Mouse (Mus musculus) lung, postnatal 10 days (tissue): ENCODE data around the gene Uroc1.
A peak's percentile ranks its signal among the peaks of the same experiment; 100 is the strongest.

ENCODE experiments used
- DNase-seq: peaks from one replicate; pipeline ENCODE4 v3.0.0; 2021

Uroc1 gene

DNA sequence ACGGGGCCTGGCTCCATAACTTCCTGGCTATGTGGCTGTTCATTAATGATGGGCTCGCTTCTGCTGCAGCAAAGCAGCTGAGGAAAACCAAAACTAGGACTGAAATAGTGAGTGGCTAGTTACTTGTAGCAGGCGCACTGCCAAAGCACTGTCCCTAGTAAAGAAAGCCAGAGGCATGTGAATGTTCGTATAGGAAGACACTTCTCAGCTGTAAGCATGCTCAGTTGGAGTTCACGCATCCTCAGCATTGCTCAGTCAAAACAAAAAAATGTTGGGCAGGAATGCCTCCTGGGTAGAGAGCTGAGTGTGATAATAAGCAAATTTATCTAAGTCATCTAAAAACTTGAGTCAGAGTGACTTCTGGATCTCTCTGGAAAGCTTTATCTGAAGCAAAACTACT lies 25.1 kb downstream of the Uroc1 start:
- no peak for DNase-seq

DNA sequence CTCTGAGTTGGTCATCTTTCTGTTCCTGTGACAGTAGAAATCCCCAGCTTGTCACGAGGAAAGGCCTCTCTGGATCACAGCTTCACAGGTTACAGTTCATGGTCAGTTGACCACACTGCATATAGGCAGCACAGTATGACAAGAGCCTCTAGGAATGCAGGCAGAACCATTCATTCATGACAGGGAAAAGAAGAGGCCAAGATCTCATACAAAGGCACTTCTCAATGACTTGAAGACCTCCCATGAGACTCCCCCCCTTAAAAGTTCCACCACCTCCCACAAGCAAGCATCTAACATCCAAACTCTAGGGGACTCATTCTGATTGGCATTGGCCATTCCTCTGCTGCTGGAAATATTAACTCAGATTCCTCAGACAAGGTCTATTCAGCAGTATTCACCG lies 26.4 kb downstream of the Uroc1 start:
- no peak for DNase-seq

DNA sequence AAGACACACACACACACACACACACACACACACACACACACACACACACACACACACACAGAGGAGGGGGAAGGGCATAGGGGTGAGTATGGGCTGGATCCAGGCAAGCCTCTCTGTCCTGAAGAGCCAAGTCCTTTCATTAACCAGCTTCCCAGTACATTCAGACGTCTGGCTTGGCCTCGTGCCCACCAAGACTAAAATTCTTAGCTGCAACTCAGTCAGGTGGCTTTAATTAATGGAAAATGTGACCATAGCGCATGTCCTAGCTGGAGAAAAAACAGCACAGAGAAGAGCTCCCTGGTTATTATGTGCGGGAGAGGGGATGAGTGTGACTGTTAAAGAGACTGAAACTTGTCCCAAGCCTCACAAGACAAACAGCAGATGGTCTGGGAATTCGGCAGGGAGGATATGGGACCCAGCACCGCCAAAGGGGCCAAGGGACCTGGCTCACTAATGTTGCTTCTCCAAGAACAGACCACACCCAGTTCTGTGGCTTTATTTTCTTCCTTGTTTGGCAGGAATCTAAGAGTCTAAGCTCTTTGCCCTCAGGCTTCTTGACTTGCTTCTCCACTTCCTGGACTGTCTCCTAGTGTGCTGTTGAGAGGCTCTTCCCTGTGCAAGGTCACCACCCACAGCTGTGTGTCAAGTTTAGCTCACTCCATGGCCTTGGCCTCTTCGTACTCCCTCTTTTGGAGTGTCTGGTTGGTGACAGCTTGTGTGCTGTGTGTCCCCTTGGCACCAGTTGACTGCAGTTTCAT lies 27.1 kb downstream of the Uroc1 start:
- peak; percentile 66 for DNase-seq

DNA sequence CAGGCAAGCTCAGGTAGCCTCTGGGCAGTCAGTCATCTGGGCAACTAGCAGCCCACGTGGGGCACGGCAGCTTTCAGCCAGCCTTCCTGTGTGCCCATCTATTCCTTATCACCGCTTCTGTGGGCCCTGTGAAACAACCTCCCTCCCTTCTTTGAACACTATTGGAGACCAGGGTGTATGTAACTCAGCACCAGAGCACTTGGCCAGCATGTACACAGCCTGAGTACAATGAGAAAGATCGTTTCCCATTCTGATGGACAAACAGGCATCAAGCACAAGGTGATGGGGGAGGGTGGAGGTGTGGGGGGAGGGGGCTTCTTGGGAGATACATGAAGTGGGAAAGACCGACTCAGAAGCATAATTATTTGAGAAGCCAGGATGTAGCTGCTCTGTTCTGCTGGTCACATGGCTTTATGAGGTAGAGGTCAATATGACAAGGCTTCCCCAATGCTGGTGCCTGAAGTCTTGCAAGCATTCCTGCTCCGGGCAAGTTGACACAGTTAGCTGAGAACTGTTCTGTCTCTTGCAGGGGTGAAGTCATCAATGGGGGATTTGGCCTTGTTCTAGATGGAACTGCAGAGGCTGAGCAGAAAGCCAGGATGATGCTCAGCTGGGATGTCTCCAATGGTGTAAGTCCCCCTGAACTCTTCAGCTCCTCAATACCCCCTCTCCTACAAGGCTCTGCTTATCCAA lies 28.0 kb downstream of the Uroc1 start:
- no peak for DNase-seq

DNA sequence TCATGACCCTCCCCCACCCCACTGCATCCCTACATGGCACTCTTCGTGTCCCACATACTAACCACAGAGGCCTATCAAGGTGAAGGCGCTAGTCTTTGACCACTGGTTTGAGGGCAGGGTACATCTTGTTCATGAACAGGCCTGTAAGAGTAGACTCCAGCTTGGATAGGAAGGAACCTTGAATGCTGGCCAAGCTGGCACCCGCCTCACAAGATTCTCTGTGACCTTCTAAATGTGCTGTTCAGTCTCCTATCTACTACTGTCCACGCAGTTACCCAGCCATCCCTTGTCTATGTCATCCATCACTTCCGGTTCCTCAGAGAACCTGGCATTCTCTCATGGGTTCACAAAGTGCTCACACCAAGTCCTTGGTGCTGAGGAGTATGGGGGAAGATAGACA lies 30.2 kb downstream of the Uroc1 start:
- DNase-seq: no peak

DNA sequence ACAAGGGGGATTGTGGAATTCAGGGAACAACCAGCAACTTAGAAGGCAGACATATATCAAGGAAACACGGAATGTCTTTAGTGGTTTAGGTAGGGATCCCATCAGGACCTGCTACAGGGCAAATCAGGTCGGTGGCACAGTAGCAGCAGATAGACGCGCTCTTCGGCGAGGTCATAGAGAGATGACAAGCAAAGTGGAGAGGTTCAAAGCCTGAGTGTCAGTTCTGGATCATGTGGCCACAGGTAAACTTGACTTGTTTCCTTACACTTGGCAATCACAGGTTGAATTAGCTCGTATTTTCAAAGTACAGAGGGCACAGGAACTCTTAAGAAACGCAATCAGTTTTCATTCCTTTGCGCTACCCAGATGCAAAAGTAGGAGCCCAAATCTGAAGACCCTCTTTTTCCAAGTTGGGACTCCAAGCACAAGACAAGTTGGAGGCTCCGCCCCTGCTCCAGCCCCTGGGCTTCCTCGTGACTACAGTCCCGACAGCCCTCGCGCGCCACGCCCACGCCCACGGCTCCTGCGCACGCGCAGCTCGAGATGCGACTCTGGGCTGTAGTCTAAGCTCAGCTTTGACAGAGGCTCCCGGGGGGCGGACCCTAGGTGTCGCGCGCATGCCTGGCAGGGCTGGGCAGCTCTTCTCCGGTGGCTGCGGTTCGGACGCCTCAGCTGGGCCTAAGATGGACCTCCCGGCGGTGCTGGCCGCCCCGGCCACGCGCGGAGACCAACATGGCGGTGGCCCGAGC lies 36.1 kb downstream of the Uroc1 start, which contains the start of gene Zxdc:
Gene Zxdc, plus strand, starts transcription at position 517 of the 749 bp plus-strand sequence.
- peak; percentile 100 for DNase-seq

DNA sequence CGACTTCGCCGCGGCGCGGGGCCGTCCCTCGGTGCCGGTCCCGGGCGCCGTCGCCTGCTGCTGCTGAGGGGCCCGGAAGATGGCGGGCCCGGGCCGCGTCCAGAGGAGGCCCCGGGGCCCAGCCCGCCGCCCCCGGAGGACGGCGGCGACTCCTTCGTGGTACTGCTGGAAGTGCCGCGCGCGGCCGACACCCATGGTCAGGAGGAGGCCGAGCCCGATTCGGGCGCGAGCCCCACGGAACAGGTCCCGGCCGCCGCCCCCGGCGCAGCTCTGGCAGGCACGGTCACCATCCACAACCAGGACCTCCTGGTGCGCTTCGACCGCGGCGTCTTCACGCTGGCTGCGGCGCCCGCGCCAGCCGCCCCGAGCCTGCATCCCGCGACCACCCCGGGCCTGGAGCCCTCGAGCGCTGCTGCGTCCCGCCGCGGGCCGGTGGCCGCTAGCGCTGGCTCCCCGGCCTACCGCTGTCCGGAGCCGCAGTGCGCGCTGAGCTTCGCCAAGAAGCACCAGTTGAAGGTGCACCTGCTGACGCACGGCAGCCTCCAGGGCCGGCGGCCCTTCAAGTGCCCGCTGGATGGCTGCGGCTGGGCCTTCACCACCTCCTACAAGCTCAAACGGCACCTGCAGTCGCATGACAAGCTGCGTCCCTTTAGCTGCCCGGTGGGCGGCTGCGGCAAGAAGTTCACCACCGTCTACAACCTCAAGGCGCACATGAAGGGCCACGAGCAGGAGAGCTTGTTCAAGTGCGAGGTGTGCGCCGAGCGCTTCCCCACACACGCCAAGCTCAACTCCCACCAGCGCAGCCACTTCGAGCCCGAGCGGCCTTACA lies 36.9 kb downstream of the Uroc1 start:
- peak; percentile 42 for DNase-seq

DNA sequence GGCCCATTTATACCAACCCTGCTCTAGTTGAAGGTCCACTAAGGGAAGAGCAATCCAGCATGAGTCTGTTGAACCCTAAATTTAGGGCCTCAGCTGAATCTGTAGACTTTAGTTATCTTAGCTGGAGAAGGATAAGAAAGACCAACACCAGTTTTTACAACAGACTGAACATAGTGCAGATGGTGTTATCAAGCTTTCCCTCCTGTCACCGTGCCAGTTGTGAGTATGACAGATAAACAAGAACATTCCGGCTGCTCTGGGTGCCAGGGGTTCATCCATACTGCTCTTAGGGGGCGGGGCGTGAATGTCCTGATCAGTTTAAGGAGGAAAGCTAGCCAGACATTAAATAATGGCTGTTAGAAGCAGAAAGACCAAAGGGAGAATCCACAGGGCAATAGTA lies 41.6 kb downstream of the Uroc1 start:
- DNase-seq: peak; percentile 72

DNA sequence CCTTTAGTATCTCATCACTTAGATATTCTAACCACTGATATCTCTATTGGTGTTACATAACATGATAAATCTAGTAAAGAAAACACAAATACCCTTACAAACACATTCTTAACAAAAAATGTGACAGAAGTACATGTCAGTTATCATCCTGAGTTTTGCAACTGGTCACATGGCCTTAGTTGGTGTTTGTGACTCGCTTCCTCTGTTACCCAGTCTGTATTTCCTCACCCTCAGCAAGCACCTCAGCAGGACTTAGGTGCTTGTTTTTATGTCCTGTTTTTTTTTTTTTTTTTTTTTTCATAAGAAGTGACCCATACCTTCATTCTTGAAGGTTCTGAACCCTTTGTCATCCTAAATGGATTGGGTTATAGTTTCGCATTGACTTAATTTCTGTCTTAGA lies 44.6 kb downstream of the Uroc1 start:
- DNase-seq: no peak

DNA sequence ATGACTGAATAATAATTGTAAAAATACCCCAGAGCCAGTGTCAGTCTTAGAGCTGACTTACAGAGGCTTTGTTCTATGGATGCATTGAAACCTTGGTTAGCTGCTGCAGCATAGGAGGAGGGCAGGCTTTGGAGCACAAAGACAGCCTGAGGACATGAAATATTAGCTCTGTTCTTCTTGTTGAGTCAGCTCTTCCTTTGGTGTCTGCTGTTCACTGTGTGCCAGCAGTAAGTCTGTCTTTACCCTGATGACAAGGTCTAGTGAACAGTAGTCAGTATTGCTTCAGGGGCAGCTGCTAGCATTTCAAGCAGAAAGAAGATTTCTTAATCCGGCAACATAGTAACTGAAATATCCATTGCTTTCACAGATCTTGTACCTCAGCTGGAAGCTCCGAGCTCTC lies 48.4 kb downstream of the Uroc1 start:
- no peak for DNase-seq

DNA sequence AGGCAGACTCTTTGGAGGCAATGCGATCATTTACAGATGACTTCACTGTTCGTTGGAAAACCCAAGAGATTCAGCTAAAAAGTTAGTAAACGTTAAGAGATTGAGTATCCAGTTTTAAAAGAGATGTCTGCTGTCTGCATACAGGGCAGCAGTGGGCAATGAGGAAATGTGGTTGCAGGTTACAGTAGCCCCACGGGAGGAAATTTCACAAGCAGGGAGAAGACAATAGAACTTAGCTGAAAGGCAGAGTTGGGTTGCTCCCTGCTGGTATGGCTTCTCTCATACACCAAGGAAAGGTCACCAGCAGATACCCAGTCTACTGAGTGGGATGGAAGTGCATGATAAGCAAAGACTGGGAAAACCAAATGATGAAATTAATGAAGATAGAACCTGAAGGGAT lies 57.5 kb downstream of the Uroc1 start:
- no peak for DNase-seq

DNA sequence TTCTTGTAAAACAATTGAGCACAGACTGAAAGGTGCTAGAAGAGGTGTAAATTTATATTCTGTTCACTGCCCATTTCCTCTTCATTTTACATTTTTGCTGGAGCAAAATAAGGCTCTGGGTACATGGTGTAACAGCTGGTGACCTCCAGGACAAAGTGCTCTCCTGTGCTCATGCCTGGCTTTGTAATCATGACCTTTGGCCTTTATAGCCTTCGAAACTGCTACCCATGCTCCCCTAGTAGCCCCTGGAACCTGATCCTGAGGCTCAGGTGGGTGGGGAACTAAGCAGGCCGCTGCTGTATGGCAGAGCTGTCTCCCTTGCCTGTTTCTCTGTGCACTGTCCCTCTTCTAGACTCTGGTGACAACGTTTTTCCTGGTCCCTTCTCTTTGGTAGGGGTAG lies 60.9 kb downstream of the Uroc1 start:
- no peak for DNase-seq

DNA sequence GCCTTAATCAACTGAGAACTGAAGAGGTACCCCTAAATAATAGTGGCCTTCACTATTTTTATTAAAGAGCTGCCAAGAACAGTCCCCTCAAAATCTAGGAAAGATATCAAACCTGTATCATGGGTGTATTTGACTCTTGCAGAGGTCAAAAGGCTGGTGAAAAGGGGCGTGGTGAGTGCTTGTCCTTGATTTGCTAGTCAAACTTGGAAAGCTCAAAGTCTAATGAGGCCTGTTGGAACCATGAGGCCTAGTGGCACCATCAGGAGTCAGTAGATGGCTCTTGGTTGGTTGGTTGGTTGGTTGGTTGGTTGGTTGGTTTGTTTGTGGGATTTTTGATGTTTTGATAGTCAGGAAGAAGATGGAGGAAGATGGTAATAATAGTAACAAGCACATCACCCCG lies 62.7 kb downstream of the Uroc1 start:
- DNase-seq: no peak

DNA sequence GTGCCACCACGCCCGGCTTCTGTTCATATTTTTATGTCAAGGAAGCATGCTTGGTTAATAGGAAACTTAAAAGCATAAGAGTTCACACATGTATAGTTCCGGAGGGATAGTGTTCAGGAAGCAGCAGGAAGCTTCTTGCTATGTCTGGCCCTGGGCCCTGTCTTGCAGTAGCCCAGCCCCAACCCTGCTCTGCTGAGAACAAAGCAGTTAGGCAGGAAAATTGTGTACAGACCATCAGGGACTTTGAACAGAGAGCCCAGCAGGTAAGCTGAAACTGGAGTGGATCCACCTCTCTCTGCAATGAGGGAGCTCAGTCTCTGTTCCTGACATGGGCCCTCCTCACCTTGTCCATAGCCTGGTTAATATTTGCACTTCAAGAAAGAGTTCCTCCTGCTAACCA lies 64.2 kb downstream of the Uroc1 start:
- no peak for DNase-seq

DNA sequence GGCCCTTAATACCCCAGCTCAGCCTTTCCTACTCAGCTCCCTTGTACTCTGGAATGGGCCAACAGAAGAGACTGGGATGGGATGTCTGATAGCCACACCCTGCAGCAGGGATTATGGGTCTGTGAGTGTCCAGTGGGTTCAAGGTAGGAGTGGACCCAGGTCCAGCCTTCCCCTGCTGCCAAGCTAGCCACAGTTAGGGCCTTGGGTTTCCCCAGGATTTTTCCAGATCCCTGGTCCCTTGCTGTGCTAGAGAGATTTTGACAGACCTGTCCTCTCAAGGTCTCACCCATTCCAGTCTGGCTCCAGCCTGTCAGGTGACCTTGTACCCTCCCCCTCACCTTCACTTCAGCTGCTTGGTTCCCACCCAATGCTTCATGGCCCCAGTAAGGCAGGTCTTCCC lies 75.5 kb downstream of the Uroc1 start:
- DNase-seq: no peak

DNA sequence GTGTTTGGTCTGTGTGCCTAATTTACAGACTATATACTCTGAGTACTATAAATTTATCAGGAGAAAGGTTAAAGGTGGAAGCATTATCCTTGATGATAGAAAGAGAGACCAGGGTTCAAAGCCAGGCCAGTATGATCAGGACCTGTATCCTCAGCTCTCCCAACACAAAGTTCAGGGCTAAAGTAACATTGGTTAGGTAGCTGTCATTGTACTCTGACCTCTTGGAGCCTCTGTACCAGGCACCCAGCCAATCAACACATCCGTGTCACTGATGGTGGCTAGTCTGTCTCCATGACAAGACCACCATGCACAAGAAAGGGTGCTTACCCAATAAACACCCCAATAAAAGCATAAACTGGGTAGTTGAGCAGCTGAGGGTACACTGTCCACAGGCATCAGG lies 77.9 kb downstream of the Uroc1 start:
- DNase-seq: no peak

DNA sequence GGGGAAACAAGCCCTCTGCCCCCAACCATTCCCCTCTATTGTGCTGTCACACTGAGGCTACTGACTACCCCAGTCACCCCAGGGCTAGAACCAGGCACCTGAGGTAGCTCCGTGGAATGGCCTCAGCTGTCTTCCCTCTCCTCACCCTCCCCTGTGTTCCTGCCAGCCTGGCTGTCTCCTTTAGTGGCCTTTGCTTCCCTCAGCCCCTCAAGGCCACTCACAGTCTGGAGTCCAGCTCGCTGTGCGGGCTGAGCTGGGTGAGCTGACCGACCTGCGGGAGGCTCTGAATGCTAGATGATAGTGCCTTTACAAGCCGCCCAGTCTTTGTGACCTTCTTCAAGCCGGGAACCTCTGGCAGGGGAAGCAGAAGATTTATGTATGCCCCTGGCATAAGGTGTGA lies 78.8 kb downstream of the Uroc1 start:
- DNase-seq: no peak
